Mouse (Mus musculus): Measurements from ENCODE around the gene Rab32. TPM values are rescaled to one million over a fixed set of nuclear protein-coding genes. Genes with fewer than 3 reads are reported as not detected.
"Not testable (repeated sequence)": the region's sequence is repeated elsewhere in the genome, so short reads cannot be mapped to it uniquely, and the experiment has no call there.

Rab32 gene
- polyA plus RNA-seq (2012; rRNA removed), result 12.0 and 19.2 TPM in 2 replicates

- DNase-seq (ENCODE audit: low read depth), result no peak
Measured at GRCm38 (mm10) chr10:10557570-10558336, at the start of gene Rab32. Gene Rab32 (minus strand): TSS chr10:10558265.

GRCm38 (mm10) chr10:10600771-10601170 lies 42.7 kb upstream of the Rab32 start:
- no peak for DNase-seq (ENCODE audit: low read depth)

- DNase-seq (ENCODE audit: low read depth), result not testable (repeated sequence)
Measured at GRCm38 (mm10) chr10:10597495-10597894, 39.4 kb upstream of the Rab32 start.

- no peak for DNase-seq (ENCODE audit: low read depth)
Measured at GRCm38 (mm10) chr10:10580811-10581210, 22.7 kb upstream of the Rab32 start.

GRCm38 (mm10) chr10:10579821-10580220 lies 21.8 kb upstream of the Rab32 start:
- no peak for DNase-seq (ENCODE audit: low read depth)

- DNase-seq (ENCODE audit: low read depth), result no peak
Measured at GRCm38 (mm10) chr10:10558337-10558711, 259 bp upstream of the Rab32 start.

- DNase-seq (ENCODE audit: low read depth), result no peak
Measured at GRCm38 (mm10) chr10:10557085-10557484, 980 bp downstream of the Rab32 start.

GRCm38 (mm10) chr10:10555676-10556075 lies 2.4 kb downstream of the Rab32 start:
- DNase-seq (ENCODE audit: low read depth), result no peak

GRCm38 (mm10) chr10:10555221-10555620 lies 2.8 kb downstream of the Rab32 start:
- DNase-seq (ENCODE audit: low read depth), result no peak

GRCm38 (mm10) chr10:10550134-10550533 lies 7.9 kb downstream of the Rab32 start:
- DNase-seq (ENCODE audit: low read depth), result no peak

- no peak for DNase-seq (ENCODE audit: low read depth)
Measured at GRCm38 (mm10) chr10:10546623-10547022, 11.4 kb downstream of the Rab32 start.

- DNase-seq (ENCODE audit: low read depth), result no peak
Measured at GRCm38 (mm10) chr10:10544955-10545354, 13.1 kb downstream of the Rab32 start.

Other genes with a start within 250 kb of the Rab32 start
- 0.27 and 0.41 TPM in 2 replicates for gene Adgb, start 85.9 kb downstream of the Rab32 start, polyA plus RNA-seq (2012; rRNA removed)
- gene Gm10944, start 123.1 kb upstream of the Rab32 start, polyA plus RNA-seq (2012; rRNA removed), result not detected in 2 replicates